Mouse (Mus musculus) gastrocnemius, adult 18-20 months (tissue): Measurements from ENCODE around the gene Ercc8. TPM values are rescaled to one million over a fixed set of nuclear protein-coding genes. Genes with fewer than 3 reads are reported as not detected.

Source experiments
- DNase-seq: peaks from one replicate; pipeline ENCODE4 v3.0.0; 2021; ENCODE audit warnings: low spot score
- total RNA-seq, 2 experiments: library from RNA; stranded (reverse); gene quantifications; 2 replicates each; pipeline ENCODE4 v1.2.3; 2021

Gene Ercc8
- total RNA-seq, 2 experiments from 2014 or later: 4.7 to 5.1 TPM

- DNase-seq: no peak
Observed at GRCm38 (mm10) chr13:108215231-108215780, 56.8 kb downstream of the Ercc8 start.

GRCm38 (mm10) chr13:108219773-108220172 is 61.2 kb downstream of the Ercc8 start:
- no peak for DNase-seq

GRCm38 (mm10) chr13:108229191-108229590 is 70.7 kb downstream of the Ercc8 start:
- DNase-seq: no peak

GRCm38 (mm10) chr13:108229634-108230330 is 71.3 kb downstream of the Ercc8 start:
- DNase-seq: no peak

GRCm38 (mm10) chr13:108240012-108240411 is 81.5 kb downstream of the Ercc8 start:
- DNase-seq: no peak

GRCm38 (mm10) chr13:108241715-108242114 is 83.2 kb downstream of the Ercc8 start:
- no peak for DNase-seq

Other genes starting within 250 kb of the Ercc8 start
- gene Smim15, start 114.3 kb upstream of the Ercc8 start, total RNA-seq: 10 to 100 TPM; 15.1 to 18.7 TPM
- gene Ndufaf2, start 108 bp upstream of the Ercc8 start, total RNA-seq: 10 to 100 TPM; 20.4 to 24.3 TPM
- under 1 TPM; 0.27 to 0.33 TPM for gene Elovl7, start 55.7 kb downstream of the Ercc8 start, total RNA-seq
- not detected for gene Depdc1b, start 157.6 kb downstream of the Ercc8 start, total RNA-seq